Mouse (Mus musculus) cerebral cortex, adult 2 months (tissue): ENCODE results near the gene Crb3.

Experiments
- WGBS: fragments of 180-500 bp; shearing (Covaris S2); methylation state at CpG from one replicate; pipeline ENCODE4 v1.1.7; 2018; 5-methylcytosine and 5-hydroxymethylcytosine counted together

Gene Crb3

GRCm38 (mm10) chr17:57062011-57062521 is 3.2 kb downstream of the Crb3 start:
- 2% methylated on average over 39 of the region's 39 CpGs for WGBS

DNA sequence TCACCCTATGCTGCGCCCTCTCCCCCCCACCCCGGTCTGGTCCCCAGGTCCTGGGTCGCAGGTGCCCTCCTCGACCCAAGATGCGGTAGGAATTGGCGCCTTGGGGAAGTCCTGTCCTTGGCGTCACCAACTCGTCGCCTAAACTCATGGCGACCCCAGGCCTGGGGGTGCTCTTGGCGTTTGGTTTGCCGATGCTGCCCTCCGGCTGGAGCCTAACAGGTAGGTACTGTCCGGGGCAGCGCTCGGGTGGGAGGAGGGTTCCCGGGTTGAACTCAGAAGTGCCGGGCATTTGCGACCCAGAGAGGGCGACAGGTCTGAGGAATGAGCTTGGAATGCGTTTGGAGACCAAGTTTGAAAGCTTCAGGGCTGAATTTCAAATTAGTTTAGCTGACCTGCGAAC is 3.6 kb downstream of the Crb3 start:
- 6% methylated on average over 22 of the region's 22 CpGs for WGBS

- WGBS, result 49% methylated on average over 8 of the region's 8 CpGs
Observed at GRCm38 (mm10) chr17:57063031-57063430, 4.1 kb downstream of the Crb3 start.

- 75% methylated on average over 5 of the region's 5 CpGs for WGBS
Observed at GRCm38 (mm10) chr17:57066908-57067307, 8.0 kb downstream of the Crb3 start.

- 43% methylated on average over 9 of the region's 9 CpGs for WGBS
Observed at GRCm38 (mm10) chr17:57070272-57070671, 11.4 kb downstream of the Crb3 start.

GRCm38 (mm10) chr17:57070699-57071098 is 11.8 kb downstream of the Crb3 start:
- WGBS, result 22% methylated on average over 11 of the region's 11 CpGs

- WGBS, result 73% methylated on average over 3 of the region's 3 CpGs
Observed at GRCm38 (mm10) chr17:57076916-57077315, 18.0 kb downstream of the Crb3 start.

DNA sequence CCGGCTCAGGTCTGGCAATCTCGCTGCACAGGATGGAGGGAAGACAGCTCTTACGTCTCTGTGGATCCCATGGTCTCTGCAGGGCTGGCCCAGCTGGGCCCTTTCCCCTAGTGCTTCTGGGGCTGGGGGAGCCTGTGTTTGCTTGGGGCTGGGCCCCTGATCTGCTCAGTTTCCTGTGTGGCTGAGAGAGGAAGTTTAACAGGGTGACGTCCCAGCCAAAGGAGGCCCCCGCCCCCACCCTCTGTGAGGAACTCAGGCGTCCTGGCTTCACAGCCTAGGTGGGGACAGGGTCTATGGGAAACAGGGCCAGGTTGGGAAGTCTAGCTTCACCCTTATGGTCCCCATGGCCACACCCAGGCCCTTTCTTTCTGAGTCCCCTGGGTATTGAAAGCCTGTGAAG is 19.4 kb downstream of the Crb3 start, which contains the start of gene Dennd1c:
Dennd1c (minus strand) TSS at position 179 of the 400 bp plus-strand sequence.
- WGBS, result 60% methylated on average over 6 of the region's 6 CpGs

DNA sequence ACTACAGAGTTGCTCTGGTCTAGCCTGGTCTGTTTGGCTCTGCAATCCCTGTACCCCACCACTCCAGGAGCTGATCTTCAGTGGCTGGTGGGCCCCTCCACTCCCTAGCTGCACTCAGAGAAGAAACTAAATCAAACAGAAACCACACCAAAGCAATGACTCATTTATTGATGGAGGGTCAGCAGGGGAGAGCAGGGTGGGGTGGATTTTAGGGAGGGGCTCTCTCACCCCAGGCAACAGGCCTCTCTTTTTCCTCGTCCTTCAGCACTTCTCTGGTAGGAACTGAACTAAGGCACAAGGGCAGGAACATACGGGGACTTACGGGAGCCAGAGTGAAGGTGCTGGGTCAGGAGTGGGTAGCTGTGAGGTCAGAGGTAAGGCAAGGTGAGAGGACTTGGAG is 21.0 kb downstream of the Crb3 start:
- WGBS, result 81% methylated on average over 3 of the region's 3 CpGs

DNA sequence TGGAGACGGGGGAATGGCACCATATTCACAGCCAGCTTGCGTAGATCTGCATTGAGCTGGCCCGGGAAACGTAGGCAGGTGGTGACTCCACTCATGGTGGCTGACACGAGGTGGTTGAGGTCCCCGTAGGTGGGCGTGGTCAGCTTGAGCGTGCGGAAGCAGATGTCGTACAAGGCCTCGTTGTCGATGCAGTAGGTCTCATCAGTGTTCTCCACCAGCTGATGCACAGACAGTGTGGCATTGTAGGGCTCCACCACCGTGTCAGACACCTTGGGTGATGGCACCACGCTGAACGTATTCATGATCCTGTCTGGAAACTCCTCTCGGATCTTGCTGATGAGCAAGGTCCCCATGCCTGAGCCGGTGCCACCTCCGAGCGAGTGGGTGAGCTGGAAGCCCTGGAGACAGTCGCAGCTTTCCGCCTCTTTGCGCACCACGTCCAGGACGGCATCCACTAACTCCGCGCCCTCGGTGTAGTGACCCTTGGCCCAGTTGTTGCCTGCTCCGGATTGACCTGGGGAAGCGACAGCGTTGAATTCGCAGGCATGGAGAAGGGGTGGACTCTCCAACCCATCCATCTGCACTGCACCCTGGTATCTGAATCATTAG is 22.4 kb downstream of the Crb3 start:
- 84% methylated on average over 31 of the region's 31 CpGs for WGBS

- 42% methylated on average over 5 of the region's 5 CpGs for WGBS
Observed at GRCm38 (mm10) chr17:57082481-57082880, 23.6 kb downstream of the Crb3 start.

GRCm38 (mm10) chr17:57085970-57086757 is 27.3 kb downstream of the Crb3 start:
- 65% methylated on average over 11 of the region's 11 CpGs for WGBS

GRCm38 (mm10) chr17:57087049-57087832 is 28.3 kb downstream of the Crb3 start, which contains the start of gene Tubb4a:
TSS of gene Tubb4a (minus strand) at chr17:57087782.
- WGBS, result 1% methylated on average over 31 of the region's 31 CpGs

- WGBS, result 100% methylated on average over 3 of the region's 3 CpGs
Observed at GRCm38 (mm10) chr17:57094222-57094621, 35.3 kb downstream of the Crb3 start.

- 2% methylated on average over 18 of the region's 19 CpGs for WGBS
Observed at GRCm38 (mm10) chr17:57095855-57096622, 37.1 kb downstream of the Crb3 start.

DNA sequence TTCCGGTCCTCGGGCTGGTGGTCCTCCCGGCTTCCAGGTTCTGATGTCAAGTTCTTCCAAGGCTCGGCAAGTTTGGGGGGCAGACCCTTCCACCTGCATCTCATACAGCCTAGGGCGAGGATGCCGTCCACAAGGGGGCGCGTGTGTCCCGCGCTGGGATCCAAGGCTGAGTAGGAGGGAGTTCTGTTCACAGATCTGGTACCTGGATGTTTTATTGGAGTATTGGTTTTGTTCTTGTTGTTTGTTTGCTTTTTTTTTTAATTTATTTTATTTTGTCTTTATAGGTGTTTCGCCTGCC is 37.7 kb downstream of the Crb3 start:
- WGBS, result 0% methylated on average over 11 of the region's 11 CpGs

GRCm38 (mm10) chr17:57098321-57098720 is 39.4 kb downstream of the Crb3 start:
- WGBS, result 77% methylated on average over 5 of the region's 5 CpGs

DNA sequence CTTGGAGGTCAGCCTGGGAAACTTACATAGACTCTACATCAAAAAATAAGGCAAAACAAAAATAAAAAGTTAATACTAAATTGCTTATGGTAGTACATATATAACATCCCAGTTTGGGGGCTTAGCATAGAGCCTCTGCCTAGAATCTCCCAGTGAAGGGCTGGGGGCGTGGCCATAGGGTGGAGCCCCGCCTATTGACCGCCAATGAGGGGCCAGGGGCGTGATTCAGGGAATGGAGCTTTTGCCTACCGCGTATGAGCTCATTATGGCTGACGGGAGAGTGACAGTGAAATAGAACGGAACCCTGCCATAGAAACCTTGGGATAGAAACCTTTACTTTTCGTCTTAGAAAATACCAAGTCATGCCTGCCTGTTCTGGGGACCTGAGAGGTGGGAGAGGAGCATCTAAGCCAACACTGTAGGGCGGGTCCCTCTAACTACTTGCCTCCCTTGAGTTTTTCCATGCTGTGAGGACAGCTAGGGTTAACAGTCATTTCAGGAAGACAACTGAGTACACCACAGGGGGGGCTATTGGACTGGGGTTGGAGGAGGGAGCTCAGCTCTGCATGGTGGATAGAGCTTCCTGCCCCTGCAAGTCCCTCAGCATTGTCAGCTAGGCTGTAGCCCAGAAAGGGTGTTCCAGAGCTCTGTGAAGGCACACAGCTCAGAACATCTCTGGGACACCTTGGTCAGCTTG is 40.9 kb downstream of the Crb3 start:
- WGBS, result 13% methylated on average over 10 of the region's 10 CpGs

GRCm38 (mm10) chr17:57102276-57102675 is 43.4 kb downstream of the Crb3 start:
- 76% methylated on average over 2 of the region's 2 CpGs for WGBS

DNA sequence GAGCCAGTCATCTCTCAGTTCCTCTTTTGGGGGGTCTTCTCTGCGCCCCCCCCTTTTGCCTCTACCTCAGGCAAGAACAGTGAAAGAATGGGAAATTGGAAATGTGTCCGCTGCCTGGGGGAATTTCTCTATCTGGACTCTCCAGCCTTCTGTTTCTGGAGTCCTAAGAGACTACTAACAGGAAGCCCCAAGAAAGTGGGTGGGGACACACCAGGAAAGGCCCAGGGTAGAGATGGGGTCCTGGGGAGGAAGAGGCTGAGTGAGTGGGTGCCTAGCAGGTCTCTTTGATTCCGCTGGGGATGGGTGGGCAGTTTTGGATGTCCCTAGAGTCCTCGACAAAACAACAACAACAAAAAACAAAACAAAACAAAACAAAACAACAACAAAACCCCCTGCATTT is 45.6 kb downstream of the Crb3 start:
- 53% methylated on average over 4 of the region's 4 CpGs for WGBS
